Mouse (Mus musculus) megakaryocyte-erythroid progenitor cell, adult 5 weeks (primary cell): ENCODE measurements around the gene Map4k5. TPM values are rescaled to one million over a fixed set of nuclear protein-coding genes. Genes with fewer than 3 reads are reported as not detected.

ENCODE experiments used
- polyA plus RNA-seq: library from polyadenylated mRNA; stranded (reverse); fragments of >175 nt; gene quantifications from 2 replicates; pipeline ENCODE4 v1.2.3, GENCODE M21; 2012

Map4k5 gene
- polyA plus RNA-seq, result 3.8 and 6.7 TPM in 2 replicates

DNA sequence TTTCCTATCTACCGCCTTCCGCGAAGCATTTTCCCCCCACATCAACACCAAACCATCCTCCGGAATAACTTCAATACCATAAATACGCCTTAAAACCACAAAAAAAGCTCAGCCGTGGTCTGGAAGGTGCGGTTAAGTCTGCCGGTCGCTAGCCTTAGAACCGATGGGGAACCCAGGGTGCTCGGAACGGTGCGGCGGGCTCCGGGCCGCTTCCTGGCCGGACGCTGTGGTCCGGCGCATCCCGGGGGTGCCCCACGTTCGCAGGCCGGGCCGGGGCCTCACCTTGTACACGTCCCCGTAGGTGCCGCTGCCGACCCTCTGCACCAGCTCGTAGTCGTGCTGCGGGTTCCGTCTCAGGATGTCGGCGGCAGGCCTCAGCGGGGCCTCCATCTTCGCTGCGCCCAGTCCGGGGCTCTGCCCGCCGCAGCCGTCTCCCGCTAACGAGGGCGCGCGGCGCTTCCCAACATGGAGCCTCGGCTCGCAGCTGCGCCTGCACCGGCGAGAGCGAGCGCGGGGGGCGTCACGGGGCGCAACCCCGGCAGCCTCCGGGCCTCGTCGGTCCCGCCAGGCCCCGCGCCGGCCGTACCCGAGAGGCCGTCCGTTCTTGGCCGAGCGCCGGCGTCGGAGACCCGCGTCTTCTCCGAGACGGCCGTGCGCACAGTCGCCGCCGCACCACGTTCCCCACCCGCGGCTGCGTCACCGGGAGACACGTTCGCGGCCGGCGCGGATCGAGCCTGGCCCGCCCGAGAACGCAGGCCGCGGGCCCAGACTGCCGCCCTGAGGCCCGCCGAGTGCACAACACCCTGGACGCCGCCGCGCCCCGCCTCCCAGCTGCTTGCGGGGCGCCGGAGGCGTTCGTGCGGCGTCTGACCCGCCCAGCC lies at the start of gene Map4k5, which contains the start of gene Atl1:
Gene Map4k5 (minus strand): TSS at position 830 of the 881 bp plus-strand sequence.
Gene Atl1 (plus strand): TSS at position 244 of the 881 bp plus-strand sequence.

DNA sequence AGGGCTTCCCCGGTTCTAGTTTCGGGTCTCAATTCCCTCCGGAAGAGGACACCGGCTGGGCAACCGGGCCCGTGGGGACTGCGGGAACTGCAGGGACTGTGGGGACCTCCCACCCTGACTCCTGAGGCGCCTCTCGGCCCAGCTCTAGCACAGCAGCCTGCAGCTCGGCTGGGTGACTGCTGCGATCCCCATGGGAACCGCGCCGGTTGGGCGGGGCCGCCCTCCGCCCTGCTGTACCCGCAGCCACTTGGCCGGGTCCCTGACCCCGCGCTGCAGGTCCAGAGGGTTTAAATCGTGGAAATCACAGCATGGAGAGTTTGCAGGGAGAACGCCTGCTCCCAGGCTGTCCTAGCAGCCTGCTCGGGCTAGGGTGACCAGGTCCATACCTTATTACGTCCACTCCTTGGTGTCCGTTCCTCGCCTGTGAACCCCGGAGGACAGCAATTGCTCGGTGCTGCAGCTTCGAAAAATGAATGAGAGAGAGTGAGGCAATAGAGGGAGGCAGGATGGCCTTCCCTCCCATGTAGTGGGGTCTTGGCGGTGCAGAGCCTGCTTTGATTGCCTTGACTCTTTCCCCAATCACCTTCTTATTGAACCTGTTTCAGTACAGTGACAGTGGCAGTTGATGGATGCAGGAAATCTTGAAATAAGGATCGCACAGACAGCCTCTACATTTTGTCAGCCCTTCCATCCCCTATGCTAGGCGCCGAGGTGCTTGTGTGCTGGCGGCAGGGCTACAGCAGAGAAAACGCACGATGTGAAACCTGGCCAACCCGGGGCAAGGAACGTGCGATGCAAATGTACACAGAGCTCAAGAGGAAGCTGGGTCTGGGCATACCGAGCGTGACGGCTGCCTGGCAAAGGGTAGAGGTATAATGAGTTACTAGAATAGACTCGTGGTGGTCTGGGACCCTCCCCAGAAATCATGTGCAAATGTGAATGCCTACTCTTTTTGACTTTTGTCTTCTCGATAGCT lies 102.2 kb downstream of the Map4k5 start, which contains the start of gene Cdkl1:
Gene Cdkl1 (minus strand): TSS at position 738 of the 976 bp plus-strand sequence.

Other genes starting within 250 kb of the Map4k5 start
- 11.8 and 13.9 TPM in 2 replicates for gene Sos2, start 211.3 kb downstream of the Map4k5 start, polyA plus RNA-seq
- gene L2hgdh, start 168.3 kb downstream of the Map4k5 start, polyA plus RNA-seq, result 1.6 and 2.0 TPM in 2 replicates
- 6.3 and 7.5 TPM in 2 replicates for gene Atp5s, start 168.2 kb downstream of the Map4k5 start, polyA plus RNA-seq
- gene Cdkl1, start 101.9 kb downstream of the Map4k5 start, polyA plus RNA-seq, result not detected in 2 replicates
- gene Atl1, start 586 bp downstream of the Map4k5 start, polyA plus RNA-seq, result 0.54 and 2.0 TPM in 2 replicates
- gene Sav1, start 93.8 kb upstream of the Map4k5 start, polyA plus RNA-seq, result 17.8 and 25.2 TPM in 2 replicates
- 36.9 and 43.5 TPM in 2 replicates for gene Nin, start 220.5 kb upstream of the Map4k5 start, polyA plus RNA-seq